Mouse (Mus musculus): ENCODE results near the gene Gm4846. TPM values are rescaled to one million over a fixed set of nuclear protein-coding genes. Genes with fewer than 3 reads are reported as not detected.
"Not testable (repeated sequence)": the region's sequence is repeated elsewhere in the genome, so short reads cannot be mapped to it uniquely, and the experiment has no call there.

The Gm4846 gene
- not detected in 2 replicates for total RNA-seq (2017)

DNA sequence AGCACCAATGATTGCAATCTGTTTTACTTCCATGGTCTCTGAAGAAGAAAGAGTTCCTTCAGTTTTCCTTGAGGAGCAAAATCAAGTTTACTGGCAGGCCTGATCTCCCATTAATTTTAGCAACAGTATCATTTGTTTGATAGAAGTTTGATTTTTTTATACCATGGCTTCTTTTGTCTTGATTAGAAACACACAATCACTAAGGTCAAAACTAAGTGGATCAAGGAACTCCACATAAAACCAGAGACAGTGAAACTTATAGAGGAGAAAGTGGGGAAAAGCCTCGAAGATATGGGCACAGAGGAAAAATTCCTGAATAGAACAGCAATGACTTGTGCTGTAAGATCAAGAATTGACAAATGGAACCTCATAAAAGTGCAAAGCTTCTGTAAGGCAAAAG is at the start of gene Gm4846:
Gm4846 (minus strand) TSS at position 101 of the 400 bp plus-strand sequence.
- ATAC-seq (ENCODE audit: extremely low read depth, insufficient number of reproducible peaks, low FRiP score, poor library complexity, severe bottlenecking) = not testable (repeated sequence)

GRCm38 (mm10) chr1:166531521-166531920 is 34.1 kb upstream of the Gm4846 start:
- ATAC-seq (ENCODE audit: extremely low read depth, insufficient number of reproducible peaks, low FRiP score, poor library complexity, severe bottlenecking) = not testable (repeated sequence)

DNA sequence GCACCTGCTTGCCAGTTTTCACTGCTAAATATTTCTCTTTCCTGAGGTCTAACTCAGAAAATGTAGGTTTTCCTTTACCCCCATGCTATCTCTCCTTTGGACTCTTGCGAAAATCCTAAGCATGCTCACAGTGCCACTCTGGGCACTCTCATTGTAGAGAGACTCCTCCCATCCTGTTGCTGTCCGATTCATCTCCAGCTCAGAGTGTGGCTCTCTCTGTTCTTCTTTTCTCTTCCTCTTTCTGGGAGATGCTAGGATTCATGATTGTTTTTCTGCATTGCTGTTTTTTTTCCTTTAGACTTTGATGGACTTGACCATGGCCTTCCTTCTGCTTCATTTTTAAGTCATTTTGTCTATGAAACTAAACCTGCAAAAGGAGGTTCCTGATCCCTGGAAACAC is 27.3 kb upstream of the Gm4846 start:
- not testable (repeated sequence) for ATAC-seq (ENCODE audit: extremely low read depth, insufficient number of reproducible peaks, low FRiP score, poor library complexity, severe bottlenecking)

- not testable (repeated sequence) for ATAC-seq (ENCODE audit: extremely low read depth, insufficient number of reproducible peaks, low FRiP score, poor library complexity, severe bottlenecking)
Observed at GRCm38 (mm10) chr1:166519626-166520025, 22.2 kb upstream of the Gm4846 start.

DNA sequence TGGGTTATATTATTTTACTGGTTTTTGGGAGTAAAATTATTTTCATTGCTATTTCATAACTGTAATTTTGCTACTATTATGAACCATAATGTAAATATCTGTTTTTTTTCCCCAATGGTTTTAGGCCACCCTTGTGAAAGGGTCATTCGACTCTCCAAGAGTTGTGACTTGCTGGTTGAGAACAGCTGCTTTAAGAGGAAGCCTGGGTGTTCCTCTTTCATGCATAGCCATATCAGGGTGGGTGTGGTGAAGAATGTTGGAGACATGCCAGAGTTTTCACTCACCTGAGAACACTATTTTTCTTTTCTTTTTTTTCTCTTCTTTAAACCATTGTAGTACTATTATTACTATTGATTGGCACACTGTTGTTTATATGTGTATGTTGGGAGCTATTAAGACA is 19.2 kb upstream of the Gm4846 start:
- no peak for ATAC-seq (ENCODE audit: extremely low read depth, insufficient number of reproducible peaks, low FRiP score, poor library complexity, severe bottlenecking)

GRCm38 (mm10) chr1:166504206-166504605 is 6.8 kb upstream of the Gm4846 start:
- not testable (repeated sequence) for ATAC-seq (ENCODE audit: extremely low read depth, insufficient number of reproducible peaks, low FRiP score, poor library complexity, severe bottlenecking)

DNA sequence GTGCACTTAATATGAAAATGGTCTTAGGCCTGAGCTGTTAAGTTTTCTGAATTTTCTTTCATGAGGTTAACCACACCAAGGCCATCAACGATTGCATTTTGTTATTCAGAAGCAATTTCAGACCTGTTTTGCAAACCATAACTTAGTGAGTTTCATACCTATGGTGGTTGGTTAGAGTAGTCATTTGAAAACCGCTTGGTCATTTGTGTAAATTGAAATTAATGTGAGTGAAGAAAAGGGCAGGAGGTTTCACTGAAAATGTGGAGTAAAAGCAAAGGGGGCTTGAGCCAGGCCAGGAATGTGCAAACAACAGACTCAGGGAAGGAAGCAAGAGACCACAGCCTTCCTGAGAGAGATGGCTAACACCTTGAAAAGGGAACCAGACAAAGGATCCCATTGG is 17.9 kb downstream of the Gm4846 start:
- no peak for ATAC-seq (ENCODE audit: extremely low read depth, insufficient number of reproducible peaks, low FRiP score, poor library complexity, severe bottlenecking)

DNA sequence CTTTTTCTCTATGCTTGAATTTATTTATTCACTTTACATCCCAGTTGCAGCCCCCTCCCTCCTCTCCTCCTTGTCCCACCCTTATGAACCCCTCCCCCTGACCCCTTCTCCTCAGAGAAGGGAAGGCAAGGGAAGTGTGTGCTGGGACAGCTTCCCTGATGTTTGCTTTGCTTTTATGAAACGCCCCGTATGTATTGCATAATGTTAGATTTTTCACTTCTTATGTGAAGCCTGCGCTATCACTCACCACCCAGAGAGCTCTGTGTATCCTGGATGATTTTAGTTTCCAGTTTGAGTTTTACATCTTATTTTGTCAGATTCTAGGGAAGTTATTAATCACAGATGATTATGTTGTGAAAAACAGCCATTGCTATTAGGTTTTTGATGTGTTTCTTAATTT is 30.2 kb downstream of the Gm4846 start:
- no peak for ATAC-seq (ENCODE audit: extremely low read depth, insufficient number of reproducible peaks, low FRiP score, poor library complexity, severe bottlenecking)

GRCm38 (mm10) chr1:166462544-166462943 is 34.8 kb downstream of the Gm4846 start:
- ATAC-seq (ENCODE audit: extremely low read depth, insufficient number of reproducible peaks, low FRiP score, poor library complexity, severe bottlenecking) = no peak

GRCm38 (mm10) chr1:166441992-166442391 is 55.4 kb downstream of the Gm4846 start:
- ATAC-seq (ENCODE audit: extremely low read depth, insufficient number of reproducible peaks, low FRiP score, poor library complexity, severe bottlenecking) = no peak

DNA sequence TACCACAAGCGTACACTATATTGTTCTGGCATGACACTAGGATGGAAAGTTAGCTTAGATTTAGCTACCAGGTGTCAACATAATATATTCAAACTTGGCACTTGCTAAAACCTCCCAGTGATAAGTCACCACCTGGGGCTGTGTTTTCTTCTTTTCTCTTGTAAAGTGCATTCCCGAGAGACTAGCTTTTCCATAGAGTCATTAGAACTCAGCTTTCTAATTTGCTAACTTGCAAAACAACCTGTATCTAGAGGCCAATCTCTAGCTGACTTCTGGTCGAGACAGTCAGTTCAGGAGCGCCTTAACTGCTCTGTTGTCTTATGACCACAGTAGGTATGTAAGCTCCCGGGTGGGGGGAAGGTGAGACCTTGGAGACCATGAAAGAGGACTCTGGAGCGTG is 58.0 kb downstream of the Gm4846 start:
- no peak for ATAC-seq (ENCODE audit: extremely low read depth, insufficient number of reproducible peaks, low FRiP score, poor library complexity, severe bottlenecking)

Other genes with a start within 250 kb of the Gm4846 start
- gene Ildr2, start 243.4 kb downstream of the Gm4846 start, total RNA-seq (2017) = not detected in 2 replicates
- 21.1 and 26.4 TPM in 2 replicates for gene Tada1, start 118.5 kb downstream of the Gm4846 start, total RNA-seq (2017)
- gene Pogk, start 87.7 kb downstream of the Gm4846 start, total RNA-seq (2017) = 2.0 and 2.6 TPM in 2 replicates
- not detected in 2 replicates for gene Gm4847, start 150.1 kb upstream of the Gm4846 start, total RNA-seq (2017)
- gene Fmo9, start 184.3 kb upstream of the Gm4846 start, total RNA-seq (2017) = not detected in 2 replicates

Measured in neutrophil, adult 5-6 weeks (primary cell).